Mouse (Mus musculus): ENCODE data around the gene Piezo1. TPM values are rescaled to one million over a fixed set of nuclear protein-coding genes. Genes with fewer than 3 reads are reported as not detected.

Piezo1 gene
- total and polyA plus RNA-seq, 3 experiments, result 21.1 to 59.7 (median 41.6) TPM

GRCm38 (mm10) chr8:122569996-122570395 lies 18.9 kb upstream of the Piezo1 start:
- H3K9me3 ChIP-seq (replicated peaks; ENCODE audit: low read length), result no peaks in the 10 kb centered on the region
- no peak overlapping the region for H3K4me2 ChIP-seq (ENCODE audit: insufficient read depth, low read depth, poor library complexity, severe bottlenecking)
- no peak overlapping the region for H3K27ac ChIP-seq (ENCODE audit: insufficient read depth, low read depth)
- H3K4me1 ChIP-seq (ENCODE audit: control insufficient read depth in 1 of 2, insufficient read depth in 2 of 2), result peaks cover 16 to 53% of the 10 kb centered on the region in 2 experiments
- no peaks in the 10 kb centered on the region for H3K27me3 ChIP-seq (replicated peaks)
- no peak for DNase-seq (ENCODE audit: extremely low read depth)
- H3K4me3 ChIP-seq (replicated peaks in 1 of 3; ENCODE audit: low read depth in 2 of 3, low read length in 2 of 3, poor library complexity in 1 of 3), result no peak overlapping the region
- in situ Hi-C loops (cut with MboI; ENCODE audit: low pct_ligation_motif_present, low pct_unique_long_range_greater_than_20kb, low sequenced_read_pairs) (no loop called here), dilution Hi-C loops (cut with MboI; ENCODE audit: extremely low pct_ligation_motif_present, extremely low pct_unique_long_range_greater_than_20kb, low sequenced_read_pairs) (no loop called here)
- H3K36me3 ChIP-seq (replicated peaks in 1 of 2; ENCODE audit: control insufficient read depth in 1 of 2, insufficient read depth in 1 of 2, low read length in 1 of 2), result peaks cover 42 to 69% of the 10 kb centered on the region in 2 experiments
- no peak for TF ChIP-seq UBTF (IDR thresholded peaks at IDR 0.05; ENCODE audit: low read depth, low read length)
- TF ChIP-seq CHD1 (IDR thresholded peaks at IDR 0.05; ENCODE audit: low read depth, low read length), result no peak
- no peak for TF ChIP-seq ZC3H11A (IDR thresholded peaks at IDR 0.05; ENCODE audit: low read depth, low read length)
- no peak for TF ChIP-seq CHD2 (IDR thresholded peaks at IDR 0.05; ENCODE audit: low read length)
- TF ChIP-seq POLR2AphosphoS2 (IDR thresholded peaks at IDR 0.05; ENCODE audit: low read depth, low read length), result no peak
- TF ChIP-seq RCOR1 (conservative IDR thresholded peaks at IDR 0.05; ENCODE audit: low read depth, low read length), result no peak
- TF ChIP-seq ETS1 (conservative IDR thresholded peaks at IDR 0.05; ENCODE audit: low read depth, low read length), result no peak
- no peak for TF ChIP-seq HCFC1 (IDR thresholded peaks at IDR 0.05; ENCODE audit: low read depth, low read length)
- TF ChIP-seq MYC (IDR thresholded peaks at IDR 0.05; ENCODE audit: low read depth, low read length), result no peak
- TF ChIP-seq NRF1 (IDR thresholded peaks at IDR 0.05; ENCODE audit: low read depth, low read length), result no peak
- TF ChIP-seq USF2 (conservative IDR thresholded peaks at IDR 0.05; ENCODE audit: low read depth, low read length), result no peak
- no peak for TF ChIP-seq MAX (IDR thresholded peaks at IDR 0.05; ENCODE audit: low read length)
- no peak for TF ChIP-seq SMC3 (IDR thresholded peaks at IDR 0.05; ENCODE audit: low read depth, low read length)
- no peak for TF ChIP-seq JUN (IDR thresholded peaks at IDR 0.05; ENCODE audit: insufficient read depth, low read depth, low read length)
- H3K9ac ChIP-seq (ENCODE audit: insufficient read depth, low read depth), result no peak overlapping the region
- H3K79me2 ChIP-seq (replicated peaks; ENCODE audit: control insufficient read depth, extremely low read depth, insufficient read depth, poor library complexity, severe bottlenecking), result peaks cover 16% of the 10 kb centered on the region

GRCm38 (mm10) chr8:122569329-122569728 lies 18.2 kb upstream of the Piezo1 start:
- in situ Hi-C loops (cut with MboI; ENCODE audit: low pct_ligation_motif_present, low pct_unique_long_range_greater_than_20kb, low sequenced_read_pairs), result no loop called here
- no peak overlapping the region for H3K9ac ChIP-seq (ENCODE audit: insufficient read depth, low read depth)
- H3K79me2 ChIP-seq (replicated peaks; ENCODE audit: control insufficient read depth, extremely low read depth, insufficient read depth, poor library complexity, severe bottlenecking), result peaks cover 13% of the 10 kb centered on the region
- DNase-seq (ENCODE audit: extremely low read depth), result no peak
- no peaks in the 10 kb centered on the region for H3K27me3 ChIP-seq (replicated peaks)
- H3K4me2 ChIP-seq (ENCODE audit: insufficient read depth, low read depth, poor library complexity, severe bottlenecking), result peak overlapping the region; percentile 46; the same call in 1 of the 2 replicates
- peak overlapping the region; percentile 49 to 64 (median 55) for H3K4me3 ChIP-seq (replicated peaks in 1 of 3; ENCODE audit: low read depth in 2 of 3, low read length in 2 of 3, poor library complexity in 1 of 3)
- TF ChIP-seq CTCF (conservative IDR thresholded peaks at IDR 0.05 in 1 of 2, IDR thresholded peaks at IDR 0.05 in 1 of 2; ENCODE audit: low read depth in 2 of 2, low read length in 2 of 2) (peak in 1 of 2 experiments; percentile 31; a peak in 2 of 4 replicates), UBTF (IDR thresholded peaks at IDR 0.05; ENCODE audit: low read depth, low read length) (0 out of 2 replicates have a peak, but pooled peaks have one; percentile 38), ETS1 (conservative IDR thresholded peaks at IDR 0.05; ENCODE audit: low read depth, low read length) (no peak)
- peaks cover 4% of the 10 kb centered on the region for H3K9me3 ChIP-seq (replicated peaks; ENCODE audit: low read length)
- H3K36me3 ChIP-seq (replicated peaks in 1 of 2; ENCODE audit: control insufficient read depth in 1 of 2, insufficient read depth in 1 of 2, low read length in 1 of 2), result peaks cover 37 to 69% of the 10 kb centered on the region in 2 experiments
- H3K4me1 ChIP-seq (ENCODE audit: control insufficient read depth in 1 of 2, insufficient read depth in 2 of 2), result peaks cover 10 to 47% of the 10 kb centered on the region in 2 experiments; a peak in 3 of 4 replicates
- peak overlapping the region; percentile 26 for H3K27ac ChIP-seq (ENCODE audit: insufficient read depth, low read depth)
- dilution Hi-C loops (cut with MboI; ENCODE audit: extremely low pct_ligation_motif_present, extremely low pct_unique_long_range_greater_than_20kb, low sequenced_read_pairs), result no loop called here
